Mouse (Mus musculus) forebrain, postnatal 0 days (tissue): ENCODE data around the gene Gtf2ird1. TPM values are rescaled to one million over a fixed set of nuclear protein-coding genes. Genes with fewer than 3 reads are reported as not detected.

Source experiments
- ATAC-seq: fragments of 200-750 bp; cut with Nextera tagmentation; 2 replicates; pipeline ENCODE4 v1.8.0; 2017; ENCODE audit warnings: mild to moderate bottlenecking, moderate library complexity
- DNase-seq: peaks from one replicate; pipeline ENCODE4 v3.0.0-alpha.2; 2015
- H3K27ac ChIP-seq: fragments of 300-500 bp; sonication (generic); 2 replicates; pipeline ENCODE4 v1.5.1; 2014; ENCODE audit warnings: low read depth, mild to moderate bottlenecking, antibody characterized with exemption, low read length, moderate library complexity, mixed read lengths
- H3K27me3 ChIP-seq: fragments of 300-500 bp; sonication (generic); 2 replicates; pipeline ENCODE4 v1.6.1; 2014; ENCODE audit warnings: mild to moderate bottlenecking, low read length, mixed read lengths; ENCODE audit not compliant: insufficient read depth
- H3K36me3 ChIP-seq: fragments of 300-500 bp; sonication (generic); 2 replicates; pipeline ENCODE4 v1.6.1; 2014; ENCODE audit warnings: mild to moderate bottlenecking, moderate library complexity; ENCODE audit not compliant: insufficient read depth
- H3K4me1 ChIP-seq: fragments of 300-500 bp; sonication (generic); 2 replicates; pipeline ENCODE4 v1.6.1; 2014; ENCODE audit warnings: antibody characterized with exemption; ENCODE audit not compliant: insufficient read depth
- H3K4me2 ChIP-seq: fragments of 300-500 bp; sonication (generic); 2 replicates; pipeline ENCODE4 v1.6.1; 2014; ENCODE audit warnings: low read depth, mild to moderate bottlenecking, moderate library complexity
- H3K4me3 ChIP-seq: fragments of 300-500 bp; sonication (generic); 2 replicates; pipeline ENCODE4 v1.5.1; 2014; ENCODE audit warnings: low read depth, low read length, mixed read lengths
- H3K9ac ChIP-seq: fragments of 300-500 bp; sonication (generic); 2 replicates; pipeline ENCODE4 v1.6.1; 2014; ENCODE audit warnings: mild to moderate bottlenecking
- H3K9me3 ChIP-seq: fragments of 300-500 bp; sonication (generic); 2 replicates; pipeline ENCODE4 v1.6.1; 2016; ENCODE audit warnings: low read length
- CTCF ChIP-seq: sonication (generic); IDR thresholded peaks from 2 replicates; pipeline ENCODE4 v1.5.1; 2016; ENCODE audit warnings: antibody characterized with exemption, control low read depth, low read depth
- WGBS: fragments of 180-500 bp; shearing (Covaris S2); extraction: QIAGEN DNeasy Blood & Tissue Kit; methylation state at CpG from one replicate; pipeline ENCODE4 v1.1.7; 2014; 5-methylcytosine and 5-hydroxymethylcytosine counted together
- microRNA-seq, 2 experiments: library from miRNA; unstranded; fragments of <30 nt; microRNA quantifications; one replicate each; pipeline ENCODE4; 2016
- polyA plus RNA-seq: library from polyadenylated mRNA; unstranded; fragments of >200 nt; fragmentation: Nextera tagmentation; extraction: Ambion mirVana; gene quantifications from 2 replicates; pipeline ENCODE4 v1.2.1, GENCODE M21; 2015
- total RNA-seq: library from RNA; depleted of rRNA; stranded (reverse); fragments of >200 nt; gene quantifications from 2 replicates; pipeline ENCODE4 v1.2.3, GENCODE M21; 2014; rRNA removed

The Gtf2ird1 gene
- total and polyA plus RNA-seq, 2 experiments from 2014 or later = 47.1 to 53.6 TPM

DNA sequence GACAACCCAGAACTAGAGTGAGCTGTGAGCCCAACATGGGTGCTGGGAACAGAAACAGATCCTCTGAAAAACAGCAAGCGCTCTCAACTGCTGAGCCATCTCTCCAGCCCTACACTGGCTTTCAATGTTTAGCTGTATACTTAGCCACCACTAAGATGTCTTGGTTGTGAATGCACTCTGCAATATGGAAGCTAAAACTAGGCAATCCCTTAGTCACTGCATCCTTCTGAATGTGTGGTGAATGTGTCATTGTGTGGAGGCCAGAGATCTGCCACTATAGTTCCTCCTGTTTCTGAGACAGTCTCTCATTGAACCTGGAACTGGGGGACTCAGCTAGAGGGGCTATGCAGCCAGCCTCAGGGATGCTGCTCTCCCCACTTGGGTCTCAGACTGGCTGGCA is 147.2 kb downstream of the Gtf2ird1 start:
- no peaks in the 10 kb centered on the region for H3K27me3 ChIP-seq
- no peak overlapping the region for H3K9ac ChIP-seq
- no peak overlapping the region for H3K4me3 ChIP-seq
- WGBS = 100% methylated on average over 1 of the region's 1 CpGs
- no peaks in the 10 kb centered on the region for H3K9me3 ChIP-seq
- no peak for TF ChIP-seq CTCF
- no peak overlapping the region for H3K4me2 ChIP-seq
- no peak overlapping the region for H3K27ac ChIP-seq
- DNase-seq (no peak), ATAC-seq (no peak)
- peaks cover 23% of the 10 kb centered on the region for H3K36me3 ChIP-seq
- H3K4me1 ChIP-seq = 0 out of 2 replicates have a peak, but pooled peaks cover 4% of the 10 kb centered on the region

Small RNA genes within 50 kb of the gene (microRNA-seq; reads per million reads assigned to microRNA genes)
- gene Gm26340 (0 reads per million in 2 experiments), gene Mir3965 (0 reads per million in 2 experiments)

Other genes with a start within 250 kb of the Gtf2ird1 start
- gene Ncf1, start 227.1 kb downstream of the Gtf2ird1 start, total RNA-seq = 2.9 and 9.1 TPM in 2 replicates
- gene Ncf1, start 227.1 kb downstream of the Gtf2ird1 start, polyA plus RNA-seq = 1.3 and 2.1 TPM in 2 replicates
- gene Gtf2i, start 142.0 kb downstream of the Gtf2ird1 start, total RNA-seq = 98.3 and 120 TPM in 2 replicates
- 62.7 and 85.6 TPM in 2 replicates for gene Gtf2i, start 142.0 kb downstream of the Gtf2ird1 start, polyA plus RNA-seq
- gene Clip2, start 95.7 kb upstream of the Gtf2ird1 start, total RNA-seq = 162 and 164 TPM in 2 replicates
- gene Clip2, start 95.7 kb upstream of the Gtf2ird1 start, polyA plus RNA-seq = 12.7 and 14.5 TPM in 2 replicates
- not detected in 2 replicates for gene Syna, start 103.5 kb upstream of the Gtf2ird1 start, total RNA-seq
- 0.55 and 0.97 TPM in 2 replicates for gene Syna, start 103.5 kb upstream of the Gtf2ird1 start, polyA plus RNA-seq
- 68.9 and 97.5 TPM in 2 replicates for gene Rfc2, start 124.7 kb upstream of the Gtf2ird1 start, total RNA-seq
- 150 and 160 TPM in 2 replicates for gene Rfc2, start 124.7 kb upstream of the Gtf2ird1 start, polyA plus RNA-seq
- 1.5 and 1.8 TPM in 2 replicates for gene Lat2, start 158.3 kb upstream of the Gtf2ird1 start, total RNA-seq
- 1.2 and 2.5 TPM in 2 replicates for gene Lat2, start 158.3 kb upstream of the Gtf2ird1 start, polyA plus RNA-seq
- 498 and 525 TPM in 2 replicates for gene Eif4h, start 182.8 kb upstream of the Gtf2ird1 start, total RNA-seq
- gene Eif4h, start 182.8 kb upstream of the Gtf2ird1 start, polyA plus RNA-seq = 315 and 343 TPM in 2 replicates
- gene Limk1, start 231.9 kb upstream of the Gtf2ird1 start, total RNA-seq = 41.3 and 44.5 TPM in 2 replicates
- 9.3 and 11.4 TPM in 2 replicates for gene Limk1, start 231.9 kb upstream of the Gtf2ird1 start, polyA plus RNA-seq